Mouse (Mus musculus) hindbrain, embryonic 11.5 days (tissue): ENCODE results near the gene Gab2. TPM values are rescaled to one million over a fixed set of nuclear protein-coding genes. Genes with fewer than 3 reads are reported as not detected.

Source experiments
- ATAC-seq: fragments of 200-750 bp; cut with Nextera tagmentation; 2 replicates; pipeline ENCODE4 v1.8.0; 2017; ENCODE audit warnings: mild to moderate bottlenecking, moderate TSS enrichment, moderate library complexity; ENCODE audit not compliant: low FRiP score
- DNase-seq: peaks from one replicate; pipeline ENCODE4 v3.0.0-alpha.2; 2015; ENCODE audit warnings: low spot score
- H3K27ac ChIP-seq: fragments of 300-500 bp; sonication (generic); 2 replicates; pipeline ENCODE4 v1.5.1; 2014; ENCODE audit warnings: mild to moderate bottlenecking, low read depth, low read length
- H3K27me3 ChIP-seq: fragments of 300-500 bp; sonication (generic); 2 replicates; pipeline ENCODE4 v1.6.1; 2014; ENCODE audit warnings: mild to moderate bottlenecking, low read length, moderate library complexity, mixed read lengths; ENCODE audit not compliant: control insufficient read depth, insufficient read depth
- H3K36me3 ChIP-seq: fragments of 300-500 bp; sonication (generic); 2 replicates; pipeline ENCODE4 v1.6.1; 2014; ENCODE audit warnings: mild to moderate bottlenecking, low read length, moderate library complexity, mixed read lengths; ENCODE audit not compliant: control insufficient read depth, insufficient read depth
- H3K4me1 ChIP-seq: fragments of 300-500 bp; sonication (generic); replicated peaks from 2 replicates; pipeline ENCODE4 v1.6.1; 2014; ENCODE audit warnings: low read length, mixed read lengths; ENCODE audit not compliant: control insufficient read depth, insufficient read depth
- H3K4me2 ChIP-seq: fragments of 300-500 bp; sonication (generic); replicated peaks from 2 replicates; pipeline ENCODE4 v1.6.1; 2014; ENCODE audit warnings: mild to moderate bottlenecking, low read depth, low read length
- H3K4me3 ChIP-seq: fragments of 300-500 bp; sonication (generic); 2 replicates; pipeline ENCODE4 v1.5.1; 2014; ENCODE audit warnings: low read depth, low read length
- H3K9ac ChIP-seq: fragments of 300-500 bp; sonication (generic); 2 replicates; pipeline ENCODE4 v1.6.1; 2014; ENCODE audit warnings: low read depth, low read length
- H3K9me3 ChIP-seq: fragments of 300-500 bp; sonication (generic); 2 replicates; pipeline ENCODE4 v1.6.1; 2016; ENCODE audit warnings: low read length; ENCODE audit not compliant: control insufficient read depth
- WGBS: fragments of 180-500 bp; shearing (Covaris S2); extraction: QIAGEN DNeasy Blood & Tissue Kit; methylation state at CpG from one replicate; pipeline ENCODE4 v1.1.7; 2014; 5-methylcytosine and 5-hydroxymethylcytosine counted together
- polyA plus RNA-seq: library from polyadenylated mRNA; unstranded; fragments of >200 nt; fragmentation: Nextera tagmentation; extraction: Ambion mirVana; gene quantifications from 2 replicates; pipeline ENCODE4 v1.2.1, GENCODE M21; 2014

The Gab2 gene
- polyA plus RNA-seq, 1 experiment from 2014 or later, result 8.1 TPM

DNA sequence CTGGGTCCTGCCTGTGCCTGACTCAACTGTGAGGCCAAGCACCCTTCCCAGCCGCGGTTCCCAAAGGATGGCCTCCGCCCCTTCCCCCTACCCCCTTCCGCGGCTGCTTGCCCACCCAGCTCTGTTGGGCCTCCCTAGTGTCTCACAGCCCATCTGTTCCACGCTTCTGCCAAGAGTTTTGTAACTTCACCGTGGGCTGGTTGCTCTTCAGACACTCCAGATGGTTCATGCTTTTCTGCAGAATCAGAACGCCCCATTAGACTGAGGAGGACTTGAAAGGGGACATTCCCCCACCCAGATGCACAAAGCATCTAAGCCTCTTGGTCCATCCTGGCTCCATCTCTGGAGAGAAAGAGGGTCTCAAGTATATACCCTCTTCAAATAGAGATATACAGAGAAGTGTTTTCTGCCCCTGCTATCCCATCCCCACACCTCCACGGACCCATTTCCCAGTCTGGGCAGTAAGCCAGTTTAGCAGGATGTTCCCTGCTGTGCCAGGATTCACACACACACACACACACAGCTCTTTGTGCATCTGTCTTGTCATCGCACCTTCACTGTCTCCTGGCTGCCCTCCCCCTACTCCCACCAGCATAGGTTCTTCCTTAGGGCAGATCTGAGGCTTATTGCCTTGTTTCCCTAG, 264.0 kb downstream of the Gab2 start:
- DNase-seq (no peak), ATAC-seq (no peak)
- H3K27ac ChIP-seq, result no peak overlapping the region
- no peak overlapping the region for H3K4me2 ChIP-seq
- H3K4me3 ChIP-seq, result no peak overlapping the region
- WGBS, result 68% methylated on average over 10 of the region's 10 CpGs
- no peak overlapping the region for H3K9ac ChIP-seq
- no peaks in the 10 kb centered on the region for H3K9me3 ChIP-seq
- no peaks in the 10 kb centered on the region for H3K4me1 ChIP-seq
- H3K27me3 ChIP-seq, result no peaks in the 10 kb centered on the region
- H3K36me3 ChIP-seq, result no peaks in the 10 kb centered on the region

- H3K27me3 ChIP-seq, result no peaks in the 10 kb centered on the region
- DNase-seq, result no peak
- no peaks in the 10 kb centered on the region for H3K9me3 ChIP-seq
- no peak overlapping the region for H3K27ac ChIP-seq
- H3K4me1 ChIP-seq, result no peaks in the 10 kb centered on the region
- ATAC-seq, result no peak
- H3K4me3 ChIP-seq, result no peak overlapping the region
- H3K36me3 ChIP-seq, result no peaks in the 10 kb centered on the region
- 78% methylated on average over 9 of the region's 9 CpGs for WGBS
- no peak overlapping the region for H3K9ac ChIP-seq
- H3K4me2 ChIP-seq, result no peak overlapping the region
These were observed 264.9 kb downstream of the Gab2 start for GRCm38 (mm10) chr7:97346111-97346821.

- H3K4me3 ChIP-seq, result no peak overlapping the region
- no peak for DNase-seq
- no peak for ATAC-seq
- H3K27me3 ChIP-seq, result no peaks in the 10 kb centered on the region
- 79% methylated on average over 3 of the region's 4 CpGs for WGBS
- H3K27ac ChIP-seq, result no peak overlapping the region
- H3K36me3 ChIP-seq, result no peaks in the 10 kb centered on the region
- H3K9me3 ChIP-seq, result no peaks in the 10 kb centered on the region
- H3K9ac ChIP-seq, result no peak overlapping the region
- no peaks in the 10 kb centered on the region for H3K4me1 ChIP-seq
- H3K4me2 ChIP-seq, result no peak overlapping the region
These were observed 265.4 kb downstream of the Gab2 start for GRCm38 (mm10) chr7:97346822-97347166.

- WGBS, result 97% methylated on average over 15 of the region's 15 CpGs
- Histone ChIP-seq H3K4me3 (no peak overlapping the region), H3K36me3 (no peaks in the 10 kb centered on the region), H3K4me2 (no peak overlapping the region), H3K27ac (no peak overlapping the region), H3K9me3 (no peaks in the 10 kb centered on the region), H3K27me3 (no peaks in the 10 kb centered on the region), H3K9ac (no peak overlapping the region), H3K4me1 (no peaks in the 10 kb centered on the region)
- ATAC-seq, result no peak
- no peak for DNase-seq
These were observed 266.1 kb downstream of the Gab2 start for GRCm38 (mm10) chr7:97347464-97347863.

- no peaks in the 10 kb centered on the region for H3K9me3 ChIP-seq
- no peak overlapping the region for H3K4me3 ChIP-seq
- H3K27ac ChIP-seq, result no peak overlapping the region
- H3K4me1 ChIP-seq, result no peaks in the 10 kb centered on the region
- 91% methylated on average over 3 of the region's 3 CpGs for WGBS
- no peak overlapping the region for H3K4me2 ChIP-seq
- no peak for DNase-seq
- no peak overlapping the region for H3K9ac ChIP-seq
- H3K36me3 ChIP-seq, result no peaks in the 10 kb centered on the region
- ATAC-seq, result no peak
- no peaks in the 10 kb centered on the region for H3K27me3 ChIP-seq
These were observed 266.9 kb downstream of the Gab2 start for GRCm38 (mm10) chr7:97348318-97348717.

DNA sequence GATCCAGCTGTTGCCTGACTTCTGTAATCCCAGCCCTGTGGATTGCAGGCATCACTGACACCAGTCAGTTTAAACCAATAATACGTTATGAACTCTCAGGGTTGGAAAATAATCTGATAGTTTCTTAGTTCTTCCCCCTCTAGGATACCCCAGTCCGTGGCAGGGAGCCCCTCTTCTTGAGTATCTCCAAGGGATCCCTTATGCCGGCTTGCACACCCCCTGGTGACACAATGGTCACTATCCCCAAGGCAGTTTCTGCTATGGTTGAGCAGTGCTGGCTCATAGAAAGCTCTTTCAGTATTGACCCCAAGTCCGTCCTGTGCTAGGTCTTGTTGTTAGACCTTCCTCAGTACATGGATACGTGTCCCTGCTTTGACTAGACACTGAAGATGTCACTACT, 267.4 kb downstream of the Gab2 start:
- H3K4me3 ChIP-seq, result no peak overlapping the region
- ATAC-seq, result no peak
- no peaks in the 10 kb centered on the region for H3K36me3 ChIP-seq
- no peaks in the 10 kb centered on the region for H3K9me3 ChIP-seq
- no peak overlapping the region for H3K4me2 ChIP-seq
- H3K27me3 ChIP-seq, result no peaks in the 10 kb centered on the region
- no peaks in the 10 kb centered on the region for H3K4me1 ChIP-seq
- no peak for DNase-seq
- H3K9ac ChIP-seq, result no peak overlapping the region
- H3K27ac ChIP-seq, result no peak overlapping the region
- WGBS, result 78% methylated on average over 5 of the region's 5 CpGs

DNA sequence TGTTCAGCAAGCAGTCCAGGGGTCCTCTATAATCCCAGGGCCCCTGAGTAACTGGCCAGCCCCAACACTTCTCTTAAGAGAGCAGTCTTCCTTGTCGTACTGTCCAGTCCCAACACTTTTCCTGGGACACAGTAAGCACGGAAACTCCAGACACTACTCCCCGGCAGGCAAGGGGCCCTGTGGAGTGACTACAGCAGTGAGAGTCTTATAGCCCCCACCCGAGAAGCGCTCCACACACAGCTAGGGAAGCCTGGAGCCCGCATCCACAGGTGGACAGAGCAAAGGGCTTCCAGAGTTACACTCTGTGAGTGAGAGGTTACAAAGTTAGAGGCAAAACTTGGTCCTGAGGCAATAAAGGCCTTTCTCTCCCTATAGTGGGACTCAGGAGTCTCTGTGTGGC, 268.1 kb downstream of the Gab2 start:
- no peak overlapping the region for H3K4me3 ChIP-seq
- 90% methylated on average over 6 of the region's 6 CpGs for WGBS
- H3K9ac ChIP-seq, result no peak overlapping the region
- H3K4me1 ChIP-seq, result no peaks in the 10 kb centered on the region
- no peak for DNase-seq
- no peak overlapping the region for H3K27ac ChIP-seq
- no peaks in the 10 kb centered on the region for H3K9me3 ChIP-seq
- H3K36me3 ChIP-seq, result no peaks in the 10 kb centered on the region
- no peaks in the 10 kb centered on the region for H3K27me3 ChIP-seq
- no peak overlapping the region for H3K4me2 ChIP-seq
- ATAC-seq, result no peak

DNA sequence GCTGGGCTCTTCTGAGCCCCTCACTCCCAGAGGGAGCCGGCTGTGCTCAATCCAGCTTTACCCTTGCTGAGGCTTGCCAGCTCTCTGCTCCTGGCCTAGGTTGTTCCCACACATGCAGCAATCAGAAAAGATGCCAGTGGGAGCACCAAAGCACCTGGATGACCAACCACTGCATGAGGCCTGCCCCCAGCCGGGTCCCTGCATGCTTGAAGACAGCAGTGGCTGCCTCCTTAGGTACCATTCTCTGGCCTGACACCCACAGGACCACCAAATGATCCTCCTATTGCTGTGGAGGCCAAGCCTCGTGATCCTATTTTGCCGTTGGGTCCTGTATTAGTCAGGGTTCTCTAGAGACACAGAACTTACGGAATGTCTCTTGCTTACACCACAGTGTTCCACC, 269.5 kb downstream of the Gab2 start:
- no peaks in the 10 kb centered on the region for H3K36me3 ChIP-seq
- WGBS, result 83% methylated on average over 5 of the region's 5 CpGs
- no peaks in the 10 kb centered on the region for H3K27me3 ChIP-seq
- ATAC-seq (no peak), DNase-seq (no peak)
- H3K4me2 ChIP-seq, result no peak overlapping the region
- no peak overlapping the region for H3K27ac ChIP-seq
- no peak overlapping the region for H3K4me3 ChIP-seq
- H3K9me3 ChIP-seq, result no peaks in the 10 kb centered on the region
- H3K9ac ChIP-seq, result no peak overlapping the region
- no peaks in the 10 kb centered on the region for H3K4me1 ChIP-seq

DNA sequence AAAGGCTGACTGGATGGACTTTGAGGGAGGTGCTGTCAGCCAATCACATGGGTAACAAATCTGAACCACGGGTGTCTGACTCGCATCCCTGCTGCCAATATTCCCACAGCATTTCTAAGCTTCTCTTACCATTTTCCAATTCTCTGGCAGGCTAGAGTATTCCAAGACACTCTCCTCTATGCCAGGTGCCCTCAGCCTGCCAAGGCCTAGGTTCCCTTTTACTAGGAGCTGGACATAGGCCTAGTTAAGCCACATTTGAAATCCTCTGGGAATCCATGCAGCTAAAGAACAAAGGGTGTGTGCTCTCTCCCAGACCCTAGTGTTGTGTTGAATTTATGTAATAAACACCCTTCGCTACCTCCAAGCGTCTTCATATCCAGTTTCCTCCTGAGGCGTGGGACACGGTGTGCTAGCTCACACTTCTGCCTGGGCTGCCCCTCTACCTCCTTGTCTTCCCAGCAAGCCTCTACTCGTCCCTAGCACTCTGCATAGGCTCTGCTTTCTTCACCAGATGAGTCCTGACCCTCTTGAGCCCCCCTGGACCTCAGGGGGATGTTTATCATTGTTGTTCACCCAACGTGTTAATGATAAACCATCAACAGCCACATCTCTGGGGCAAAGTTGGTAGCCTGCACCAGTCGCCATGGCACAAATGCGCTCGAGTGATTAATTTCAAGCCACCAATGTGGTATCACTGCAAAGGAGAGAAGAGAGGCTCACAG, 270.6 kb downstream of the Gab2 start:
- H3K27me3 ChIP-seq, result no peaks in the 10 kb centered on the region
- no peaks in the 10 kb centered on the region for H3K36me3 ChIP-seq
- WGBS, result 86% methylated on average over 11 of the region's 11 CpGs
- DNase-seq, result no peak
- H3K9me3 ChIP-seq, result no peaks in the 10 kb centered on the region
- ATAC-seq, result no peak
- no peak overlapping the region for H3K4me3 ChIP-seq
- no peak overlapping the region for H3K4me2 ChIP-seq
- no peak overlapping the region for H3K9ac ChIP-seq
- no peak overlapping the region for H3K27ac ChIP-seq
- no peaks in the 10 kb centered on the region for H3K4me1 ChIP-seq
